Mouse (Mus musculus): ENCODE measurements around the gene Dlk1. TPM values are rescaled to one million over a fixed set of nuclear protein-coding genes. Genes with fewer than 3 reads are reported as not detected.

Gene Dlk1
- polyA plus RNA-seq, 1 experiment from 2014 or later: 143 TPM

Other genes with a start within 250 kb of the Dlk1 start
- gene Rtl1, start 147.5 kb downstream of the Dlk1 start, polyA plus RNA-seq (2016; fragmentation: Nextera tagmentation; extraction: Ambion mirVana): 1.4 and 1.6 TPM in 2 replicates

Data from forebrain, embryonic 12.5 days (tissue).